Mouse (Mus musculus) megakaryocyte, embryonic 14.5 days (primary cell): Measurements from ENCODE around the gene Lrmda.

Experiments
- FLI1 ChIP-seq: IDR thresholded peaks from 2 replicates; pipeline ENCODE4 v1.6.1; 2012; ENCODE audit warnings: low read length, inconsistent platforms, mixed read lengths
- GATA1 ChIP-seq: IDR thresholded peaks from 3 replicates; pipeline ENCODE4 v1.6.1; 2012; ENCODE audit warnings: mixed read lengths, low read length, inconsistent platforms, borderline replicate concordance

DNA sequence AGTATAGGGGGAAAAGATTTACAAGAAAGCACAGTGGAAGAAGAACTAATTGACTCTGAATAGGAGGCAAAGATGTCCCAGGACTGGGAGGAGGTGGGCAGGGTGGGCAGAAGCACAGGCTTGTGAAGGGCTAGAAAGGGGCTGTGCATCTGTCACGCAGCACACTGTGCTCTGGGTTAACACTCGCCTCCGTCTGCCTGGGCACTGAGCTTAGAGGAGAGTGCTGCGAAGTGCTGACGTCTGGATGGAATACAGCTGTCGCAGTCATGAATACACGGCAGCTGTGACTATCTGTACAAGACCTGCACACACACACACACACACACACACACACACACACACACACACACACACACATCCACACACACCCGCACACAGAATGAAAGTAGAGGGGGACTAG, 73.6 kb downstream of the Lrmda start:
- TF ChIP-seq GATA1: no peak
- no peak for TF ChIP-seq FLI1
